Mouse (Mus musculus): Measurements from ENCODE around the gene Gm49358.

- TF ChIP-seq POLR2A (IDR thresholded peaks at IDR 0.05; ENCODE audit: borderline replicate concordance, extremely low read depth, low read depth, low read length) (no peak), CTCF (IDR thresholded peaks at IDR 0.05; ENCODE audit: insufficient read depth, low read length) (no peak)
Observed at GRCm38 (mm10) chr10:86777614-86778319, 14.0 kb downstream of the Gm49358 start.
